Mouse (Mus musculus) cerebellum, adult (tissue): ENCODE results near the gene Leng9.

ENCODE experiments used
- ATAC-seq: cut with Nextera tagmentation; 2 replicates; pipeline ENCODE4 v1.9.2; 2017; ENCODE audit warnings: mild to moderate bottlenecking, moderate library complexity, mixed read lengths; ENCODE audit not compliant: insufficient number of reproducible peaks, low FRiP score, low TSS enrichment

Leng9 gene

DNA sequence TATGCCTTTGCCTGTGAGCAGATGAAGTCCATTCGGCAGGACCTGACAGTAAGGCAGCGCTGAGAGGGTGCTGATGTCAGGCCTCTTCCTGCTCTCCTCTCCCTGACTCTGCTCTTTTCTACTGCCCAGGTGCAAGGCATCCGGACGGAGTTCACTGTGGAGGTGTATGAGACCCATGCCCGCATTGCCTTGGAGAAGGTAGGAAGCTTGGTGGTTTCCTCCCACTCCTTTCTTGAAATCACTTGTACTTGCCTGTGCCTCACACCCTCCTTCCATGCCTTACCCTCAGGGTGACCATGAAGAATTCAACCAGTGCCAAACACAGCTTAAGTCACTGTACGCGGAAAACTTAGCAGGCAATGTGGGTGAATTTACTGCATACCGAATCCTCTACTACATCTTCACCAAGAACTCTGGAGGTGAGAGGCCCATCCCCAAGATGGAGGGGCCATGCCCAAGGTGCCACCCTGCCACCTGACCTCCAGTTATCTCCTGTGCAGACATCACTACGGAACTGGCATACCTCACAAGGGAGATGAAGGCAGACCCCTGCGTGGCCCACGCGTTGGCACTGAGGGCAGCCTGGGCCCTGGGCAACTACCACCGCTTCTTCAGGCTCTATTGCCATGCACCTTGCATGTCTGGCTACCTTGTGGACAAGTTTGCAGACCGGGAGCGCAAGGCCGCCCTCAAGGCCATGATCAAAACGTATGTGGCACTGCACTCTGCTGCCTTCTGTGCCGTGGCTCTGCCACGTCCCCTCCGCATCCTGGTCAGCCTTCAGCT, 5.2 kb downstream of the Leng9 start:
- no peak for ATAC-seq

- ATAC-seq, result no peak
Measured at GRCm38 (mm10) chr7:4144046-4144445, 6.1 kb downstream of the Leng9 start.

DNA sequence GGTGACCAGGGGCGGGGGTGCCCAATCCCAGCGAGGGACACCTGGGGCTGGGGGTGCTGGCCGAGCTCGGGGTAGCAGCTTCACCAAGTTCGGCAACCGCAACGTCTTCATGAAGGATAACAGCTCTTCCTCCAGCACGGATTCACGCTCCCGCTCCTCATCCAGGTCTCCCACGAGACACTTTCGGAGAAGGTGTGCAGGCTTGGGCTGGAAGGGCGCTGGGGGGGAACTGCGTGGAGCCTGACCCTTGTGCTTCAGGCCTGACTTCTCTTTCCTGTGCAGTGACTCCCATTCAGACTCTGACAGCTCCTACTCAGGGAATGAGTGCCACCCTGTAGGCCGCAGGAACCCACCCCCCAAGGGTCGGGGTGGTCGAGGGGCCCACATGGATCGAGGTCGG, 6.7 kb downstream of the Leng9 start:
- ATAC-seq, result no peak

DNA sequence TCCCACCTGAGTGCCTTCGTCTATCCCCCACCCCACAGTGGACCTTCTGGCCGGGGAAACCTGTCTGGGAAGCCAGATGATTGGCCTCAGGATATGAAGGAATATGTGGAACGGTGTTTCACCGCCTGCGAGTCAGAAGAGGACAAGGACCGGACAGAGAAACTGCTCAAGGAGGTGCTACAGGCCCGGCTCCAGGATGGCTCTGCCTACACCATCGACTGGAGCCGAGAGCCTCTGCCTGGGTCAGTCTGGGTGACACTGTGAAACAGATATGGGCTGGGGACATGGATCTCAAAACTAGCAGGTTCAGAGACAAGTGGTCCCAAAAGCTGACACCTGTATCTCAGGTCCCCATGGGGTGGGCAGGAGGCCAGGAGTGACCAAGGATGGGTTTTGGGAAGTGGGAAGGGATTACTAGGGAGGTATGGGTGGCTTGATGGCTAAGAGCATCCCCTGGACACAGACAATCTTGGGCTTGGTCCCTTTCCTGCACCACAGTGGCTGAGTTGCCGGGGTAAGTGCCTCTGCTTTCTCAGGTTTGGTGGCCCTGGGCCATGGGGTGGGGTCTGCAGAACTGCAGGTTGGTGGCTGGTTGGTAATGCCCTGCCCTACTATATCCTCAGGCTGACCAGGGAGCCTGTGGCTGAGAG, 7.3 kb downstream of the Leng9 start:
- no peak for ATAC-seq

- ATAC-seq, result no peak
Measured at GRCm38 (mm10) chr7:4141648-4142325, 8.4 kb downstream of the Leng9 start.

- ATAC-seq, result no peak
Measured at GRCm38 (mm10) chr7:4139391-4139790, 10.8 kb downstream of the Leng9 start.

DNA sequence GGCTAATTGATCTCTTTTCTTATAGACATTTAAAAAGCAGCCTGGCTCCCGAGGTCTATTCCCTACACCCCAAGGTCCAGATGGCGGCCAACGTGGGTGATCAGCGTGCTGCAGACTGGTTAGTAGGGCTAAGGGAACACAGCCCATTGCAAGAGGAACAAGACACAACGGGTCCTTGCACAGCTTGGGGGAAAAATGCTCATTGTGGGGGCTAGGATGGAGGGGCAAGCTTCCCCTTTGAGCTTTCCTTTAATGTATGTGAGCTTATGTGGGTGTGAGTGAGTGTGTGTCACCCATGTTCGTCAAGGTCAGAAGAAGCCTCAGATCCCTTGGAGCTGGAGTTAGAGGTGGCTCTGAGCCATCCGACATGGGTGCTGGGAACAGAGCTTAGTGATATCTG, 11.5 kb downstream of the Leng9 start:
- ATAC-seq, result no peak

- no peak for ATAC-seq
Measured at GRCm38 (mm10) chr7:4138181-4138580, 12.0 kb downstream of the Leng9 start.

GRCm38 (mm10) chr7:4137746-4138145, 12.4 kb downstream of the Leng9 start:
- ATAC-seq, result no peak

- ATAC-seq, result peak; percentile 93
Measured at GRCm38 (mm10) chr7:4136771-4137531, 13.2 kb downstream of the Leng9 start, which contains the start of gene Leng8. Gene Leng8, plus strand, starts transcription at chr7:4137039.

DNA sequence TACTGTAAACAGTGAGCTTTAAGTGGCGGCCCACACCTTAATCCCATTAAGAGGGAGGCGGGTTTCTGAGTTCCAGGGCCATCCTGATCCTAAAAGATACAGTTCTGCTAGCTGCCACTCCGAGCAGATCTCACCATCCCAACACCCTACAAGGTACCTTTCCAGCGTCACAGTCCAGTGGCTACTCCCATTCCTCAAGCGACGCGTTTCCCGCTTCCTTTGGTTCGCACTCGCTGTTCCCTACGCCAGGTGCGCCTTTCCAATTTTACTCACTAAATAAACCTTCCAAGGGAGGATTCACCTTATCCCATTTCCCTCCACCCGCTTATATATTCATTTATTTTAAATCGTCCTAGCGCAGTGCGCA, 13.8 kb downstream of the Leng9 start:
- 0 out of 2 replicates have a peak, but pooled peaks have one; percentile 7 for ATAC-seq

DNA sequence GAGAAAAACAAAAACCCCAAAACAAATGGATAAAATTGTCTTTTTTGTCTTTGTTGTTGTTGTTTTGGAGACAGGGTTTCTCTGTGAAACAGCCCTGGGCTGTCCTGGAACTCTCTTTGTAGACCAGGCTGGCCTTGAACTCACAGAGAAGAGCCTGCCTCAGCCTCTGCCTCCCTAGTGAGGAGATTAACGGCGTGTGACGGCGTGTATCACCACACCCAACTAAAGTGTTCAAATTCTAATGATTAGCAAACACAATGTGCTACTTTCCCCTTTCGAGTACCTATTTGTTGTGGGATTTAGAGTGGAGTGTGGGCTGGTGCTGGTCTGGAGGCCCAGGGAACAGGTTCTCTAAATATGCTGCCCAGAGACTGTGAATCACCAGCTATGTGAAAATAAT, 15.3 kb downstream of the Leng9 start:
- no peak for ATAC-seq

GRCm38 (mm10) chr7:4132998-4133397, 17.2 kb downstream of the Leng9 start:
- no peak for ATAC-seq

DNA sequence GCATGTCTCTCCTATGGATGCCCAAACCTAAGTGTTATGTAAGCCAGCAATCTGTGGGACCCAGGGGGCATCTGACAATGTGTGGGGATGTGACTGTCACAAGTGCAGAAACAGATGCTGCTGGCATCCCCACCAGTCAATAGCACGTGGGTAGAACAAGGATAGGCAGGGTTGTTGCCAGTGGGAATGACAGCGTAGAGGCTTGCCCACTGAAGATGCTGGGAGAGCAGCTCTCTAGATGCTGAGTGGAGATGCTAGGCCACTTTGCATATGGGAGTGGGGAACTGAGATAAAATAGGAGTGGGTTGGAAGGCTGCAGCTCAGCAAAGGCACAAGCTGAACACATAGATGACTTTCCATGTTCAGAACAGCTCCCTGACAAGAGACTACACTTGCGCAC, 17.6 kb downstream of the Leng9 start:
- no peak for ATAC-seq

DNA sequence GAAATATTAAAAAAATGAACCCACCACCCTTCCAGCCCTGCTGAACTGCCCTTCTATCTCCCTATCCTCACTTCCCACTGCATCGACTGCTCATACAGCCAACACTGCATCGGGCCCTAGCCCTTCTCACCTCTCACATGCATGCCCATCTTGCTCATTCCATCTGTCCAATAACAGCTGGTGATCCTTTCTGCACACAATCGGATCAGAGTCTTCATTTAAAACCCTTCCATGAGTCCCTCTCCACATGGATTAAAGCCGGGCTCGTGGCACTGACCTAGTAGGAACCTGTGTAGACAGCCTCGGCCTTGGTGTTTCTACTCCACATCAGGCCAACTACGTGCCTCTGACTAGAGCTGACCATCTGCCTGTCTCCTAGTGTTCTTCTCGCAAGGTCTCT, 18.2 kb downstream of the Leng9 start:
- ATAC-seq, result no peak

DNA sequence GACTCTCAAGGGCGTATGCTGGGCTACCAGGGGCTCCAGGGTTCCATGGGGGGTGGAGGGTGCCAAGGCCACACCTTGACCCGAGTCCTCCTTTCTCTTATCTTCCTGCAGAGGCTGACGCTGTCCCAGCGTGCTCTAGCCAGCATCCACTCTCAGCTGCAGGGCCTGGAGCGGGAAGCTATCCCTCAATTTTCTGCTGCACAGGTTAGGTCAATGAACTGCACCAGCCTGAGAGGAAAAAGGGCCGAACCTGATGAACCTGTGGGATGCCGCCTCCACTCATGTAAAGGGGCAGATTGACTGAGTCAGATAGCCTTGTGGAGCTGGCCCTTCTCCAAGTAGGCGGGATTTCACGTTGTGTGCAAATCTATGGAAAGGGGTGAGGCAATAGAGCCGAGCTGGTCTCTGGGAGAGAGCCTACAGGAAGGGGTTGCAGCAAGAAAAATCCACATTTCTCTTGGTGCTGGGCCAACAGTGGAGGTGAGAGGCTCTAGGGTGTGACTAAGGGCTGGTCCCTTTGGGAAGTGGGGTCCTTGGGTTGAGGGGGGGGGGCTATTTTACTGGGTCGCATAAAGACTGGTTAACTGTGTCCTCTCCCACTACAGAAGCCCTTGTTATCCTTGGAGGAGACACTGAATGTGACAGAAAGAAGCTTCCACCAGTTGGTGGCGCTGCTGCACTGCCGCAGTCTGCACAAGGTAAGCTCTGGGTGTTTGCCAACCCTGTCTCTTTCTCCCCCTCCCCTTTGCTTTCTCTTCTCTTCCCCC, 19.3 kb downstream of the Leng9 start:
- ATAC-seq, result peak; percentile 62; the same call in 1 of the 2 replicates

GRCm38 (mm10) chr7:4128860-4129259, 21.3 kb downstream of the Leng9 start:
- ATAC-seq, result no peak

- ATAC-seq, result no peak
Measured at GRCm38 (mm10) chr7:4127894-4128293, 22.3 kb downstream of the Leng9 start.

DNA sequence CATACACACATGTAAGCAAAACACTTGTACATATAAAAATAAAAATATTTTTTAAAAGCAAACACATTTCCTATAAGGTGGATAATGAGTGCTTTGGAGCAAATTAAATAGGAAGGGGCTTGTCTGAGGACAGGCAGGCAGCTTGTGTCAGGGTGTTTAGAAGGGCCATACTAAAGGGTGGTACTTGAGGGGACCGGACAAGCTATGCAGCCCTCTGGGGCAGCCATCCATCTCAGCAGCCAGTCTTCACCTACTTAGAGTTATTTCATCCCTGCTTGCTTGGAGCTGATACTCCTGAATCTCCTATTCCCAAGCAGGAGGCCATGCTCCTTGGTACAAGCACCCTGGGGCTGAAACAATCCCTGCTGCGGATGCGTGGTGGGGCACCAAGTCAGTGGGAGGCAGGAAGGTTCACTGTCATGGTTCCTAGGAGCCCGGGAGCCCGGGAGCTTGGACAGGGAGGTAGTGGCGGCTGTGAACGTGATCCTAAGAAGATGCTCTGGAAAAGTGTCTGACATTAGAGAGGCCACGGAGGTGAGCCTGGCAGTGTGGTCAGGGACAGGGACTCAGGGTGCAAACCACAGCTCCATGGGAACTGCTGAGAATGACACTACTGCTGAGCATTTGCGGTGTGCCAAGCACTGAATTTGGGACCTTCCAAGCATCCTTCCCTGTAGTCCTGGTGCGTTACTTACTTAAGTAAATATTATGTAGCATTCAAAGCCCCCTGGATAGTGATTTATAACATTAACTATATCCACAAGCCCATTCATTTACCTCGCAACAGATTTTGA, 23.0 kb downstream of the Leng9 start:
- no peak for ATAC-seq
